Mouse (Mus musculus) megakaryocyte, embryonic 14.5 days (primary cell): ENCODE data around the gene Mark2.

Source experiments
- FLI1 ChIP-seq: IDR thresholded peaks from 2 replicates; pipeline ENCODE4 v1.6.1; 2012; ENCODE audit warnings: low read length, inconsistent platforms, mixed read lengths
- GATA1 ChIP-seq: IDR thresholded peaks from 3 replicates; pipeline ENCODE4 v1.6.1; 2012; ENCODE audit warnings: mixed read lengths, low read length, inconsistent platforms, borderline replicate concordance

- TF ChIP-seq GATA1, result no peak
- no peak for TF ChIP-seq FLI1
Measured at GRCm38 (mm10) chr19:7265478-7266191, 76.0 kb downstream of the Mark2 start.
